Mouse (Mus musculus) retina, postnatal 1 day (tissue): ENCODE results near the gene Gm7544.
"Not testable (repeated sequence)": the region's sequence is repeated elsewhere in the genome, so short reads cannot be mapped to it uniquely, and the experiment has no call there.

Source experiments
- DNase-seq: peaks from one replicate; pipeline ENCODE4 v3.0.0-alpha.2; 2012

The Gm7544 gene

DNA sequence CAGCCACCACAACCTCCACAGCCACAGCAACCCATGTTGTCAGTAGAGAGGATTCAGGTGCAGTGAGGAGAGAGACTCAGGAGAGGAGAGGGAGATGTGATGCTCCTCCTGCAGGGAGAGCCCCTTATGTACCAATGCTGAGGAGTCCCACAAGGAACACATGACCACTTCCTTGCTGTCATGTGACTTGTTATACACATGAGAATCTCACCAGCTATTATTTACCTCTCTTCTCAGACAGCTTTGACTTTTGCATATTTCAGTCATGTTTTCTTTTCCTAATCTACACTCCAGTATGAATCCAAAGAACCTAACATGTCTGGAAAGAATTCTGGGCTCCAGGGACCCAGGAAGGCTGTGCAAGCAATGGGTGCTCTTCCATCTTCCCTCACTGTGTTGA is at the start of gene Gm7544:
TSS of gene Gm7544 (minus strand) at position 101 of the 400 bp plus-strand sequence.
- not testable (repeated sequence) for DNase-seq

DNA sequence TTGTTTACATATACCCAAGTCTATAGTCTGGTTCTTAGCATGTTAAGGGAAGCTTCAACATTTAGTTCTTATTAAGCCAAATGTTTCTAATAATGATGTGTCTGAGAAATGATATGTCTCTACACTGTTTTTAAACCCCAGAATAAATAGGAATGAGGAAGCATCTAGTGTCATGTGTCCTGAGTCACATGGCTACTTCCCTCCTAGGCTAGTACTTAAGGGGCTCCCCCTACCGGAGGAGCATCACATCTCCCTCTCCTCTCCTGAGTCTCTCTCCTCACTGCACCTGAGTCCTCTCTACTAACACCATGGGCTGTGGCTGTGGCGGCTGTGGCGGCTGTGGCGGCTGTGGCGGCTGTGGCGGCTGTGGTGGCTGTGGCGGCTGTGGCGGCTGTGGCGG is 44.5 kb upstream of the Gm7544 start, which contains the start of gene Gm47959:
TSS of gene Gm47959 (plus strand) at position 243 of the 400 bp plus-strand sequence.
- DNase-seq, result not testable (repeated sequence)

DNA sequence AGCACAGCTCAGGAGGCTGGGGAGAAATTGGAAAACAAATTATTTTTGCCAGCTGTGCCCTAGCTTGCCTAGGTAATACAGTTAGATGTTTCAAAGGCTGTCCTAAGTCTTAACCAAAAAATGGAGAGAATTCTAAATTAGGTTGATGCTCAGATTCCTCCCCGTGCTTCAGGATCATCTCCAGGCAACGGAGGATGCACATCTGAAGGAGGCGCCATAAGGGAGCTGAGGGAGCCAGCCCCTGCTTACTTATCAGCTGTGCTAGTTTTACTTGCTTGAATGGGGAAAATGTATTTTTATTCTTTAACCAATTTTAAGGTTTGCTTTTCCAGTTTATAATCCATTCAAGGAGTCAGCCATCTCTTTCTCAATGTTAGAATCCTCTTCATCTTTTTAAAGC is 38.1 kb upstream of the Gm7544 start:
- DNase-seq, result no peak

DNA sequence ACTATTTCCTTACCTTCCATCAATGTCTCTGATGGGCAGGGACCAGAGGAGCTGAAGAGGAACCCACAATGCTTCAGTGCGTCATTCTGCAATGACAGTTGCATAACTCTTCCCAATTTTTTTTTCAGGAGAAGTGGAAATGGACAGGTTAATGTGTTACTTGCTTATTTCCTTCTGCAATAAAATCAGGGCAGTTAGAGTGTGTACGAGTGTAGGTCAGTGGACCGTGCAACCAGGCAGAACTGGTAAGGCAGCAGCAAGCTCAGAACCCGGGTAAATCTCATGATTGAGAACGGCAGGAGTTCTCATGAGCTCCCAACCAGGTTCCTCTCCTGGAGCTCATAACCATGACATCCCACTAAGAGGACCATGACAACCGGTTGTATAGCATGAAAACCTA is 36.3 kb upstream of the Gm7544 start:
- DNase-seq, result no peak

DNA sequence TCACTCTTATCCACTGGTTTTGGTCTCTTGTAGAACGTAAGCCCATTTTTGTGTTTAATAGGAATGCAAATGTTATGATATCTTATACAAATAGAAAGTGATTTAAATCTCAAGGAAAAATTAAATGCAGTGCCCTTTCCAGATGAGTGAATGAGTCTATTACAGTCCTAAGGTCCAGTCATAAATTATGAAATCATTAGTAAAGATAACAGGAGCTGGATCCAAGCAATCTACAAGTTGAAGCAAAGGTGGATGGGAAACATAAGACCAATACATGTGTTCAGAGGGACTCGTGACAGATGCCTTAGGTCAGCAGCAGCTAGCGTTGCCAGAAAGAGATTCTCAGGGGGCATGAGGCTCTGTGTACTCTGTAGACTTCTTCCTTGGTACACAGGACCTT is 35.8 kb upstream of the Gm7544 start:
- DNase-seq, result no peak

DNA sequence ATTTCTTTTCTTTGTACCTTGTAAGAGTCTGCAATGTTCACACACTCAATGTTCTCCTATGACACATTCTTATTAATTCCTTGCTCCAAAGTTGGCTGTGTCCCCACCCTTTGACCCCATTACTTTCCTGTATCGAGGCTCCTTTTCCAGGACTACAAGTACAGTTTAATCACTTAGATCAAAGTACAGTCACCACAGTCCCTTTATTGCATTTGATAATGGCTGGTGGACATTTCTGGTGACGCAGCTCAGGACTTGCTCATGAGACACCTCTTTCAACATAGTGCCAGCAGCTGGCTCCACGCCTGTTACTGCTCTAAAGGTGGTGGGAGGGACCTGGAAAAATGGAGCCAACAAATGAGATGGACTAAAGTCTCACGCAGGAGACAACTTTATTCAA is 35.2 kb upstream of the Gm7544 start:
- DNase-seq, result no peak

DNA sequence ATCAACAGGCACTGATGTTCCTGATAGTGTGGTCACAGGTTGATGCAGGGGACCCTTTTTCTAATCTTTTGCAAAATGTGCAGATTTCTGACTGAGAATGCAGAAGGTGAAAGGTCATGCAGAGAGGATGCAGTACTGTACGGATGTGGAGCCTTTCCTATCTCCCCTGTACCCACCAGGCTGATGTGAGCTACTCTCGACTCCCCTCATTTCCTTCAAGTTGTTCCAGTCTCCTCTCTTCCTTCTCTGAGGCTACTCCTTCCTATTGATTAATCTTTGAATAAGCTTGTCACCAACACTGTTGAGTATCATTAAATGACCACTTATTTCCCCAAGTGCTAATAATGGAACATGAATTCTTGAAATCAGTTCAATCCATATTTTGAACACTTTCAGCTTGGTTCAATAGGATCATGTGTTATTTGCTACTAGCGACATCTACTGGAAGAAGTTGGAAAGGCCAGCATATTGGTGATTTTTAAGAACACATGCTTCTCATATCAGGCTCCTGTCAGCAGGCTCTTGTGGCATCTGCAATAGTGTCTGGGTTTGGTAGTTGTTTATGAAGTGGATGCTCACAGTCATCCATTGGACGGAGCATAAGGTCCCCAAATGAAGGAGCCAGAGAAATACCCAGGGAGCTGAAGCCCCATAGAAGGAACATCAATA is 31.9 kb upstream of the Gm7544 start:
- peak; percentile 74 for DNase-seq

DNA sequence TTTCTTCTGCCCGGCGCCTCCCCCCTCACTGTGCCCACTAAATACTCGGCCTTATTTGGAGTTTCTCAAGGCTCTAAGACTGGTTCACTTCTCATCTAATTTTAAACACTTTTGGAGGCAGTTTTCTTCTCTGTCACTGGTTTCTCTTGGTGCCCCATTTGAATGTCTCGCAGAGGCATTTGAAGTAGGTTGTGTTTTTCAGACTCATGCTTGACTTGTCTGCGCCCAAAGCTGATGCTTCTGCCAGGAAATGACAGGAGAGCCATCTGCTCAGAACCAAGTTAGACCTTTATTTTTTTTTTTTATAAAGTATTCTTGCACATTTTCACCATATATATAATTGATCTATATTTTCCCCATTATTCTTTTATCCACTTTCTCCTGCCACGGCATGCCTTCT is 30.9 kb upstream of the Gm7544 start:
- no peak for DNase-seq

DNA sequence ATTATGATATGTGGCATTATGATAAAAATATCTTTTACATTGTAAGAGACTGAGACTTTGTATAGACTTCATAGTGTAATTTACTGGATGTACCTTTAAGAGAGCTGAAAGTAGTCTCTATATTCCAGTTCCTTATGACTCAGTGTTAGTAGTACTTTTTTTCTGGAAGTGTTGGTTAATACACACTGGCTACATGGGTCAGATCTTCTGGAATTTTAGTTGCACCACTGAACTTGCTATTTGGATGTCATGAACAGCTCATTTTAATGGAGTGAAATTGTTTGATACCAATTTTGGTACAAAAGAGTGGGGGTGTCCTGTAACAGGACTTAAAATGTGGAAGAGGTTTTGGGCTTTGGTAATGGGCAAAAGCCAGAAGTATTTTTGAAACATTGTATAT is 22.0 kb upstream of the Gm7544 start:
- DNase-seq, result no peak

DNA sequence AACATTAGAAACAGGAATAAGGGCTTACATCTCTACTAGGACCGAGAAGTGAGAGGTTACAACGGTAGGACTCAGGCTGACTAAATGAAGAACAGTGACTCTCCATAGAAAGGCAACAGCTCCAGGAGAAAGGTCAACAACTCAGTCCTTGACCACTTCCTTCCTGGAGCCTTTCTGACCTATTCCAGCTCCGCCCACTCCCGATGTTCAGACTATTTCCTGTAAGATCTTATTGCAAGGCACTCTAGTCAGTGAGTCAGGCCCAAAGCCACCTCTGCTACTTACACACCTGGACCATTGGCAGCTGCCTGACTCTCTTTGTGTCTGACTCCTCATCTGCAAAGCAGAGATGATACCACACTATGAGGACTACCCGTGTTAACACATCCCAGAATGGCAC is 19.9 kb upstream of the Gm7544 start:
- DNase-seq, result no peak

DNA sequence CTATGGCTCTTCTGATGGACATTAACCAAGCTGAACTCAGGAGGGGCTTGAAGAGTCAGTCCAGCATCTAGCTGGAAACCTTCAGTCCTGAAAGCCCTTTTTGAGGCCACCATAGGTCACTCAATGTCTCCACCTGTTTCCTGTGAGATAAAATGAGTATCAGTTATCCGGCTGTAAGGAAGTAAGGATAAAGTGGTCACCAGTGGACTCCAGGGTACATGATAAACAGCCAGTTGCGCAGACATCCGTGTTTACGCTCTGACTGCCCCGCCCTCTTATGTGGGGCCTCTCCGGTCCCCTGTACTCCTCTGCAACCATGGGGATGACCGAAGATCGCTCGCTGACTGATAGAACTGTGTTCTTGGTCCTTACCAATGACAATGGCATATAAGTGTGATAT is 18.5 kb upstream of the Gm7544 start:
- no peak for DNase-seq

DNA sequence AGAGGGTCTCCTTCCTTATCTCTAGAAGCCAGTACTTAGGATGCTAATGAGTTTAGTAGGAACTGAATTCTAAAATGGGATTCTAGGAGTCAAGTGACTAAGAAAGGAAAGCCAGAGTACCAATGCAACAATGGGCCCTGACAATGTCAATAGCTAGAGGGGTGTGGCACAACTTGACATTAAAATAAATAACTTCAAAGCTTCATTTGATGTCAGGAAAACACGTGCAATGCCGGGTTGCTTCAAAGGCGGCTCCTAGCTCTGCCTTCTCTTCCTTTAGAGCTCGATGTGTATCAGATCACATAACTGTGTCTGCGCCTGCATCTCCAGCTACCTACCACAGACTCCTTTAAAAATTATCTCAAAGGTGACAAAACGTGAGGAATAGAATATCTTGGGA is 18.1 kb upstream of the Gm7544 start:
- no peak for DNase-seq

DNA sequence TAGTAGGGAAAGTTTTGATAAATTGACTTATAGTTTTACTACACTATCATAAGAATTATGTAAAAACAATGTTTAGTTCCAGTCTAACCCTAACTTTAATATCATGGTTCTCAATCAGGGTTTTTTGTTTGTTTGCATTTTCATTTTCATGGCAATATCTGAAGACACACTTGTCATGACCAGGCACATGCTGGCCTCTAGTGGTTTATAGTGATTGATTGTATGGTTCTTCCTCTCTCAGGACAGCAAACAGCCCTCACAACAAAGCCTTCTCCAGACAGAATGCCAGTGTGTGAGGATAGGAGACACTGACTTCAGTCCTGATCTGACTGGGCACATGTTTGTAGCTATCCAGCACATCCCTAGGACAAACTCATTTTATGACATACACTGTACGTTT is 17.4 kb upstream of the Gm7544 start:
- no peak for DNase-seq

DNA sequence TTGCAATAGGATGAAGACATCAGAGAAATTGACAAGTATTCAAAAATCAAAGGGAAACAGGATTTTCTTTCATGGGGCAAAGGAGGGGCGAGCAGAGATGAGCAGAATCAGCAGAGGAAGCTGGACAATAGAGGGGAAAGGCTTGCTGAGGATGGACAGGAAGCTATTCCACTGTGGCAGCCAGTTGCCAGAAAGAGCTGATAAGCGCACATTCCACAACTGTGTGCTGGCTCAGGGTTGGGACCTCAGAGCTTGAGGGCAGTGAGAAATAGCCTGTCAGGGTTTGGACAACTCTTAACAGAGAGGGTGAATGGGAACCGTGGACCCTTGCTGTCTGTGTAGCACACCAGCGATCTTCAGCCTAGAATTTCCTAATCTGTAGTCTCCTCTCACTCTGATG is 16.2 kb upstream of the Gm7544 start:
- no peak for DNase-seq

DNA sequence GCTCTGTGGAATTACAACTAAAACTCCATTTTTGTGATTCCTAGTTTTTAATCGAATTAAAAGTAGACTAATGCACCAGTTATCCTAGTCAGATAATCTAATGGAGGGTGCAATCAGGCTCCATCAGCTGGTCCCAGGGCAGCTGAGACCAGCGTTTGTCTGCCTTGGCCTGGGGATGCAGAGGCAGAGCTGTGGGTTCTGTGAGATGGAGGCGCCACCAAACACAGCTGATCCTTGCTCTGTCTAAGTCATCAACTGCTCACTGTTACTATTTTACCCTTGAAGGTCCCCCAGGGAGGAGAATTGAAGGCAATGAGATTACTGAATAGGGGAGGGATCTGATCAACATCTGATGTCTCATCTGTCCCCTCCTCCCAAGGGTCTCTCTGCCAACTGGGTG is 10.6 kb upstream of the Gm7544 start:
- no peak for DNase-seq

DNA sequence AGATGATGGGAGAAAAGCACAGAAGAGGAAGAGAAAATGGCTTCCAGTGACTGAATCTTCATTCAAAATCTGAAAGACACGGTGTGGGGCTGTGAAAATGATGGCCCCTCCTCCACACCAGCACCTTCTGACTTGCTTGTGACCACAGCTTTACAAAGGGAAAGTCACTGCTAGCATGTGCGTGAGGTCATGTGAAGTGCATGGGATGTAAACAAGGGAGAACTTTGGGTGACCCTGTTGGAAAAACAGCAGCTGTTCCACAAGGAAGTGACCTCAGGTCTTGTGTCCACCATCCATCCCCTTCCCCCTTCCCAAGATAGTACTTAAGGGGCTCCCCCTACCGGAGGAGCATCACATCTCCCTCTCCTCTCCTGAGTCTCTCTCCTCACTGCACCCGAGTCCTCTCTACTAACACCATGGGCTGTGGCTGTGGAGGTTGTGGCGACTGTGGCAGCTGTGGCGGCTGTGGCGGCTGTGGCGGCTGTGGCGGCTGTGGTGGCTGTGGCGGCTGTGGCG is 4.1 kb upstream of the Gm7544 start, which contains the start of gene Gm47955:
TSS of gene Gm47955 (plus strand) at position 417 of the 516 bp plus-strand sequence.
- DNase-seq, result no peak

DNA sequence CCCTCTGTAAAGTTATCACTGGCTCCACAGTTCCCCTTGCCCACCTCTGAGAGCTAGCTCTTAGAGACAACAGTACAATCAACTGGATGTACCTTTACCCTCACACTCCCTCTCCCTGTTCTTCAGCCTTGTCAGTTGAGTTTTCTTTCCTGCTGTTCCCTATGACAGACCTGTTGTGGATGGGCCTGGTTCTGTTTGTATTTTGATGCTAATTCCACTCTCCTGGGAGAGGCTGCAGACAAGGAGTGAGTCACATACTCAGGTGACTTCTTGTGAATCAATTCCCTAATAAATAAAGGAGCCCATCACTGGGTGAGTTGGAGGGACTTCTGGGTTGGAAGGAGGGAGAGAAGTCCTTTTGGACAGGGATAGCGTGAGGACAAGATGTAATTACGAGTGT is 7.2 kb downstream of the Gm7544 start:
- DNase-seq, result no peak

DNA sequence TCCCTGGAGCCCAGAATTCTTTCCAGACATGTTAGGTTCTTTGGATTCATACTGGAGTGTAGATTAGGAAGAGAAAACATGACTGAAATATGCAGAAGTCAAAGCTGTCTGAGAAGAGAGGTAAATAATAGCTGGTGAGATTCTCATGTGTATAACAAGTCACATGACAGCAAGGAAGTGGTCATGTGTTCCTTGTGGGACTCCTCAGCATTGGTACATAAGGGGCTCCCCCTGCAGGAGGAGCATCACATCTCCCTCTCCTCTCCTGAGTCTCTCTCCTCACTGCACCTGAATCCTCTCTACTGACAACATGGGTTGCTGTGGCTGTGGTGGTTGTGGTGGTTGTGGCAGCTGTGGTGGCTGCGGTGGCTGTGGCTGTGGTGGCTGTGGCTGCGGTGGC is 9.8 kb downstream of the Gm7544 start:
- DNase-seq, result not testable (repeated sequence)

DNA sequence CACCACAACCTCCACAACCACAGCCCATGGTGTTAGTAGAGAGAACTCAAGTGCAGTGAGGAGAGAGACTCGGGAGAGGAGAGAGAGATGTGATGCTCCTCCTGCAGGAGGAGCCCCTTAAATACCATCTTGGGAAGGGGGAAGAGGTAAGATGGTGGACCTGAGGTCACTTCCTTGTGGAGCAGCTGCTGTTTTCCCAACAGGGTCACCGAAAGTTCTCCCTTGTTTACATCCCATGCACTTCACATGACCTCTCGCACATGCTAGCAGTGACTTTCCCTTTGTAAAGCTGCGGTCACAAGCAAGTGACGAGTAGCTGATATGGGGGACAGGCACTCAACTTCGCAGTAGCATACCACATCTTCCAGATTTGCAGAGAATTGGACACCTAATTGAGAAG is 12.5 kb downstream of the Gm7544 start, which contains the start of gene A030003K21Rik:
TSS of gene A030003K21Rik (minus strand) at position 94 of the 400 bp plus-strand sequence.
- DNase-seq, result not testable (repeated sequence)

DNA sequence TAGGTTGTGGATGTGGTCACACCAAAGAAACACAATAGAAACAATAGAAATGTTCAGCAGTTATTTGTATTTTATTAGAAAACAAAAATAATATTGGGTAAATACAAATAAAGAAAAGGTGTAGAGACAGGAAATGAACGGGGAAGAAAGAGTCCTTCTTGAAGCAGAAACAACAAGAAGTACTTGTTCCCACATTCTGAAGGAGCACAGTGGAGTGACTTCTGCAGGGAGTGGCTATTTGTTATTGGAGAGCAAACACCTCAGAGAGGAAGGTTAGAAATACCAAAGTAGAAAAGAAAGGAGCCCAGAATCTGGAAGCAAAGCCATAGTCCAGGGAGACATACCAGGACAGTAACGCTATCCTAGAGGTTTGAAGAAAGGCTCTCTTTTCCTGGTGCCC is 13.3 kb downstream of the Gm7544 start:
- DNase-seq, result not testable (repeated sequence)

DNA sequence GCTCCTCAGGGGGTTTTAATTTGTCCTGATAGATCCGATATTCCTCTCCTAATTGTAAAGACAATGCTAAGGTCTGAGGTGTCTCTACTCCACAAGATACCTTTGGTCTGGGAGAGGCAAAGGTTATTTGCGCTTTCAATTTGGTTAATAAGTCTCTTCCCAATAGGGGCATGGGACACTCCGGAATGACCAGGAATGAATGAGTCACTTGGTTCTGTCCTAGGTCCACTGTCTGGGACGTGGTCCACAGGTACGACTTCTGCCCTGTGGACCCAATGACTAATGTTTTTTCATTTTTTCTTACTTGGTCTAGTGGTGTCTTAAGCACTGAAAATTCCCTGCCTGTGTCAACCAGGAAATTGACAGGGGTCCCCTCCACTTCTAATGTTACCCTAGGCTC is 17.1 kb downstream of the Gm7544 start:
- no peak for DNase-seq

DNA sequence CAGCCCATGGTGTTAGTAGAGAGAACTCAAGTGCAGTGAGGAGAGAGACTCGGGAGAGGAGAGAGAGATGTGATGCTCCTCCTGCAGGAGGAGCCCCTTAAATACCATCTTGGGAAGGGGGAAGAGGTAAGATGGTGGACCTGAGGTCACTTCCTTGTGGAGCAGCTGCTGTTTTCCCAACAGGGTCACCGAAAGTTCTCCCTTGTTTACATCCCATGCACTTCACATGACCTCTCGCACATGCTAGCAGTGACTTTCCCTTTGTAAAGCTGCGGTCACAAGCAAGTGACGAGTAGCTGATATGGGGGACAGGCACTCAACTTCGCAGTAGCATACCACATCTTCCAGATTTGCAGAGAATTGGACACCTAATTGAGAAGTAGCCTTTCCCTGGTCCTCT is 24.5 kb downstream of the Gm7544 start, which contains the start of gene Gm6217:
TSS of gene Gm6217 (minus strand) at position 74 of the 400 bp plus-strand sequence.
- not testable (repeated sequence) for DNase-seq

DNA sequence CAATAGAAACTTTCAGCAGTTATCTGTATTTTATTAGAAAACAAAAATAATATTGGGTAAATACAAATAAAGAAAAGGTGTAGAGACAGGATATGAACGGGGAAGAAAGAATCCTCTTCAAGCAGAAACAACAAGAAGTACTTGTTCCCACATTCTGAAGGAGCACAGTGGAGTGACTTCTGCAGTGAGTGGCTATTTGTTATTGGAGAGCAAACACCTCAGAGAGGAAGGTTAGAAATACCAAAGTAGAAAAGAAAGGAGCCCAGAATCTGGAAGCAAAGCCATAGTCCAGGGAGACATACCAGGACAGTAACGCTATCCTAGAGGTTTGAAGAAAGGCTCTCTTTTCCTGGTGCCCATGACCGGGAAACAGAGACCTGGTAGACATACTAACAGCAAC is 25.3 kb downstream of the Gm7544 start:
- DNase-seq, result not testable (repeated sequence)

DNA sequence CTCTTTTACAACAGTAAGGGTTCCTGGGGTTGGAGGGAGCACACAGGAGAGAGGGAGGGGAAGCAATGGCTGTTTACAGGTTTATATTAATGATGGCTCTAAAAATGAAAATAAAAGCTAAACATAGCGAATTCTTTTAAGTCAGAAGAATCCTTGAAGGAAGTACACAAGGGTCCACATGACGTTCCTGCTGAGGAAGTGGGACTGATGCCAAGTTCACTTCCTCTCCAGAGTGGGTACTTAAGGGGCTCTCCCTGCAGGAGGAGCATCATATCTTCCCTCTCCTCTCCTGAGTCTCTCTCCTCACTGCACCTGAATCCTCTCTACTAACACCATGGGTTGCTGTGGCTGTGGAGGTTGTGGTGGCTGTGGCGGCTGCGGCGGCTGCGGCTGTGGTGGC is 31.2 kb downstream of the Gm7544 start, which contains the start of gene A030014E15Rik:
TSS of gene A030014E15Rik (plus strand) at position 268 of the 400 bp plus-strand sequence.
- DNase-seq, result no peak

DNA sequence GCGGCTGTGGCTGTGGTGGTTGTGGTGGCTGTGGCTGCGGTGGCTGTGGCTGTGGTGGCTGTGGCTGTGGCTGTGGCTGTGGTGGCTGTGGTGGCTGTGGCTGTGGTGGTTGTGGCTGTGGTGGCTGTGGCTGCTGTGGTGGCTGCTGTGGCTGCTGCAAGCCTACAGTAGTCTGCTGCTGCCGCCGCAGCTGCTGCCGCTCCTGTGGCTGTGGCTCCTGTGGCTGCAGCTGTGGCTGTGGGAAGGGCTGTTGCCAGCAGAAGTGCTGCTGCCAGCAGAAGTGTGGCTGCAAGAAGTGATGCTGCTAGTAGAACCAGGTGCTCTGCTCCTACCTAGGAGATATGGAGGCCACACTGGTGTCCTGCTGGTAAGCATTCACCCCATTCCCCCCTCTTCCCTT is 42.4 kb downstream of the Gm7544 start:
- DNase-seq, result not testable (repeated sequence)
